ENCODE assay signal across 11 mouse cellular contexts in the genomic region with DNA sequence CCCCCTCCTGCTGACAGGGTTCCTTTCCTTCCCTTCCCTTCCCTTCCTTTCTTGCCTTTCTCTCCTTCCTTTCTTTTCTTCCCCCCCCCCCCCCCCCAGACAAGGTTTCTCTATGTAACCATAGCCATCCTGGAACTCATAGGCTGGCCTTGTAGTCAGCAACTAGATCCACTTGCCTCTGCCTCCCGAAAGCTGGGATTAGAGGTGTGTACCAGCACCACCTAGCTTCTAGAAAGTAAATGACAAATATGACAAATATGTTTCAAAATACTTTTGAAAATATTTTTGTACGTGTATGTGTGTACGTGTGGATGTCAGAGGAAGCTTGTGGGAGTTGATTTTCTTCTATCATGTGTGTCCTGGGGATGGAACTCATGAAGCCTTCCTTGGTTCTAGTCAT. TPM values are rescaled to one million over a fixed set of nuclear protein-coding genes. Genes with fewer than 3 reads are reported as not detected.
DNase-seq lines count a peak whose midpoint lies in the region; ATAC-seq and TF ChIP-seq lines count a peak whose summit lies in the region.
"Had no signal": no experiment of that assay in that cellular context is flagged by ENCODE, and none has a peak within 500 bp of the region (broad histone marks: within the 10 kb centered on the region; RNA-seq: fewer than 3 reads in every experiment).

No protein-coding gene starts in this region.

- DNase-seq in kidney, adult 9 months: peak; percentile 42
- no peak for DNase-seq in kidney, adult 11 months
- DNase-seq in 3T3-L1 (ENCODE audit: low read depth, low spot score) (peak; percentile 57), A20 (ENCODE audit: low read depth, low spot score) (peak; percentile 46)
- DNase-seq in cerebellum, adult 9-11 months: no peak
- no peak for DNase-seq in spleen, adult 12 weeks (ENCODE audit: low spot score)
- DNase-seq: lung, embryonic 14.5 days; thymus, postnatal 4 days had no signal

- peak; percentile 14; the same call in 1 of the 2 replicates for TF ChIP-seq CTCF in embryonic fibroblast, embryonic 13.5 days (IDR thresholded peaks at IDR 0.05; ENCODE audit: borderline replicate concordance, insufficient read depth, low read length)

- no peak for TF ChIP-seq POLR2A in embryonic fibroblast, embryonic 13.5 days (IDR thresholded peaks at IDR 0.05; ENCODE audit: low read depth, low read length)

- no peak overlapping the region for H3K9ac ChIP-seq in forebrain, embryonic 12.5 days
- H3K9ac ChIP-seq: heart, embryonic 13.5 days; lung, embryonic 14.5 days had no signal

- H3K9me3 ChIP-seq in forebrain, embryonic 12.5 days: no peaks in the 10 kb centered on the region
- H3K9me3 ChIP-seq: heart, embryonic 13.5 days had no signal

- ATAC-seq in forebrain, embryonic 12.5 days (ENCODE audit: low FRiP score): no peak

- H3K4me2 ChIP-seq in forebrain, embryonic 12.5 days: no peak overlapping the region
- H3K4me2 ChIP-seq: heart, embryonic 13.5 days; lung, embryonic 14.5 days had no signal

- no peaks in the 10 kb centered on the region for H3K4me1 ChIP-seq in embryonic fibroblast, embryonic 13.5 days (ENCODE audit: control insufficient read depth, insufficient read depth, low read length)
- no peaks in the 10 kb centered on the region for H3K4me1 ChIP-seq in forebrain, embryonic 12.5 days
- H3K4me1 ChIP-seq: heart, embryonic 13.5 days had no signal

- H3K4me3 ChIP-seq in embryonic fibroblast, embryonic 13.5 days (ENCODE audit: insufficient read depth, low read length): no peak overlapping the region
- no peak overlapping the region for H3K4me3 ChIP-seq in forebrain, embryonic 12.5 days (replicated peaks)
- H3K4me3 ChIP-seq: heart, embryonic 13.5 days had no signal

- no peak overlapping the region for H3K27ac ChIP-seq in embryonic fibroblast, embryonic 13.5 days (ENCODE audit: insufficient read depth, low read length)
- H3K27ac ChIP-seq in forebrain, embryonic 12.5 days: no peak overlapping the region
- H3K27ac ChIP-seq: heart, embryonic 13.5 days had no signal

- 83% methylated on average over 3 of the region's 3 CpGs for WGBS in forebrain, embryonic 12.5 days

- no peaks in the 10 kb centered on the region for H3K27me3 ChIP-seq in forebrain, embryonic 12.5 days
- H3K27me3 ChIP-seq: heart, embryonic 13.5 days had no signal

- H3K36me3 ChIP-seq in forebrain, embryonic 12.5 days (replicated peaks): no peaks in the 10 kb centered on the region
- H3K36me3 ChIP-seq: heart, embryonic 13.5 days had no signal

RNA-seq across cellular contexts. Expression of gene Myo9a, which starts 9.8 kb away (rescaled TPM):
- 38.4 and 38.7 TPM in 2 replicates for polyA plus RNA-seq in embryonic fibroblast, embryonic 13.5 days (2011; ENCODE audit: insufficient read length, low read depth, missing spikeins)
- polyA plus RNA-seq in forebrain, embryonic 12.5 days (2016; fragmentation: Nextera tagmentation; extraction: Ambion mirVana): 20.9 and 22.7 TPM in 2 replicates

RNA-seq across cellular contexts. Expression of gene Senp8, which starts 10.0 kb away (rescaled TPM):
- 11.9 and 12.1 TPM in 2 replicates for polyA plus RNA-seq in embryonic fibroblast, embryonic 13.5 days (2011; ENCODE audit: insufficient read length, low read depth, missing spikeins)
- 13.0 and 18.1 TPM in 2 replicates for polyA plus RNA-seq in forebrain, embryonic 12.5 days (2016; fragmentation: Nextera tagmentation; extraction: Ambion mirVana)

Comparison
In these comparisons a context has a peak if more than half of its experiments do, and no peak if none do; other contexts are left out.
1. DNase-seq: peak in kidney, adult 9 months (single experiment), 3T3-L1 (single experiment) and A20 (single experiment); none in kidney, adult 11 months (single experiment), cerebellum, adult 9-11 months (single experiment) and spleen, adult 12 weeks (single experiment).